Mouse (Mus musculus) lung, postnatal 0 days (tissue): ENCODE data around the gene Prpf18. TPM values are rescaled to one million over a fixed set of nuclear protein-coding genes. Genes with fewer than 3 reads are reported as not detected.
"Not testable (repeated sequence)": the region's sequence is repeated elsewhere in the genome, so short reads cannot be mapped to it uniquely, and the experiment has no call there.

Source experiments
- ATAC-seq: fragments of 200-750 bp; cut with Nextera tagmentation; 2 replicates; pipeline ENCODE4 v1.8.0; 2017; ENCODE audit warnings: moderate library complexity
- DNase-seq: peaks from one replicate; pipeline ENCODE4 v3.0.0-alpha.2; 2016; ENCODE audit warnings: low spot score
- H3K27ac ChIP-seq: fragments of 300-500 bp; sonication (generic); 2 replicates; pipeline ENCODE4 v1.5.1; 2014; ENCODE audit warnings: antibody characterized with exemption, mild to moderate bottlenecking, low read length, mixed read lengths
- H3K27me3 ChIP-seq: fragments of 300-500 bp; sonication (generic); replicated peaks from 2 replicates; pipeline ENCODE4 v1.6.1; 2014; ENCODE audit warnings: low read length, mixed read lengths; ENCODE audit not compliant: insufficient read depth
- H3K36me3 ChIP-seq: fragments of 300-500 bp; sonication (generic); 2 replicates; pipeline ENCODE4 v1.6.1; 2014; ENCODE audit warnings: low read length, mixed read lengths; ENCODE audit not compliant: insufficient read depth
- H3K4me1 ChIP-seq: fragments of 300-500 bp; sonication (generic); 2 replicates; pipeline ENCODE4 v1.6.1; 2014; ENCODE audit warnings: antibody characterized with exemption, low read depth, low read length, mixed read lengths; ENCODE audit not compliant: insufficient read depth
- H3K4me2 ChIP-seq: fragments of 300-500 bp; sonication (generic); replicated peaks from 2 replicates; pipeline ENCODE4 v1.6.1; 2014; ENCODE audit warnings: low read depth, mild to moderate bottlenecking, low read length, moderate library complexity, mixed read lengths
- H3K4me3 ChIP-seq: fragments of 300-500 bp; sonication (generic); 2 replicates; pipeline ENCODE4 v1.5.1; 2014; ENCODE audit warnings: low read depth, low read length
- H3K9ac ChIP-seq: fragments of 300-500 bp; sonication (generic); replicated peaks from 2 replicates; pipeline ENCODE4 v1.6.1; 2014; ENCODE audit warnings: low read depth, mild to moderate bottlenecking
- H3K9me3 ChIP-seq: fragments of 300-500 bp; sonication (generic); 2 replicates; pipeline ENCODE4 v1.6.1; 2016; ENCODE audit warnings: low read length, mixed read lengths
- CTCF ChIP-seq: IDR thresholded peaks from 2 replicates; pipeline ENCODE4 v1.5.1; 2016; ENCODE audit warnings: antibody characterized with exemption, mild to moderate bottlenecking
- EP300 ChIP-seq: IDR thresholded peaks from 2 replicates; pipeline ENCODE4 v1.6.1; 2016; ENCODE audit warnings: antibody characterized with exemption, mild to moderate bottlenecking, control low read depth
- WGBS: fragments of 180-500 bp; shearing (Covaris S2); extraction: QIAGEN DNeasy Blood & Tissue Kit; methylation state at CpG from one replicate; pipeline ENCODE4 v1.1.7; 2014; 5-methylcytosine and 5-hydroxymethylcytosine counted together
- polyA plus RNA-seq: library from polyadenylated mRNA; unstranded; fragments of >200 nt; fragmentation: Nextera tagmentation; extraction: Ambion mirVana; gene quantifications from 2 replicates; pipeline ENCODE4 v1.2.1, GENCODE M21; 2015

The Prpf18 gene
- polyA plus RNA-seq, 1 experiment from 2014 or later: 39.2 TPM

DNA sequence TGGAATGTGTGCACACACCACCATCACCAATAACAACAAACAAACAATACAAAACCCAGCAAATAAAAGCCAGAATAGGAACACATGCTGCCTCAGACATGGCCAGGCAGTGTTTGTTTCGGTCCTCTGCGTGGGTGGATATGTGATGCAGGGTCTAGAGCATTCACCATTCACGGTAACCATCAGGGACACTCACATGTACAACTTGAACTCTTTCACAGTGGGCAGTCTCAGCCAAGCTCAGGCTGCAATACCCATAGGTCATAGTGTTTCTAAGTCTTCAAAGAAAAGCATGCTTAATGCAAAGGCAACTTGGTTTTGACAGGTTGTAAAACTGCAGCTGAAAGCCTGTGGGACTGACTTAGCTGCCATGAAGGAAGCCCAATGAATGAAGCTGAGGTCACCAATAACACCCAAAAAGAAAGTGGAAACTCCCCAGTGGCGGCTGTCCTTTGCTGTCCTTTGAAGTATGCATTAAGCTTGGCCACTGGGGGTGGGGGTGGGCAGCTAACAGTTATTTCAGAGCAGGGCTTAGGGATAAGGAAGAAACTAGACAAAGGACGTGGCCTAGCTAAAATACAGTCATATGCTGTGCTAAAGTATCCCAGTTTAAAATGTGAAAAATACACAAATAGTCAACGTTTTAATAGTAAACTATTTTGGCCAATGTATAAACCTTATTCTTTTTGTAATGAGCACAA, 31.9 kb downstream of the Prpf18 start:
- no peak for DNase-seq
- Histone ChIP-seq H3K4me3 (no peak overlapping the region), H3K36me3 (no peaks in the 10 kb centered on the region), H3K9ac (no peak overlapping the region), H3K27me3 (no peaks in the 10 kb centered on the region), H3K4me1 (no peaks in the 10 kb centered on the region), H3K9me3 (no peaks in the 10 kb centered on the region), H3K27ac (no peak overlapping the region), H3K4me2 (no peak overlapping the region)
- no peak for ATAC-seq
- WGBS: 57% methylated on average over 6 of the region's 6 CpGs
- no peak for TF ChIP-seq CTCF
- no peak for TF ChIP-seq EP300

DNA sequence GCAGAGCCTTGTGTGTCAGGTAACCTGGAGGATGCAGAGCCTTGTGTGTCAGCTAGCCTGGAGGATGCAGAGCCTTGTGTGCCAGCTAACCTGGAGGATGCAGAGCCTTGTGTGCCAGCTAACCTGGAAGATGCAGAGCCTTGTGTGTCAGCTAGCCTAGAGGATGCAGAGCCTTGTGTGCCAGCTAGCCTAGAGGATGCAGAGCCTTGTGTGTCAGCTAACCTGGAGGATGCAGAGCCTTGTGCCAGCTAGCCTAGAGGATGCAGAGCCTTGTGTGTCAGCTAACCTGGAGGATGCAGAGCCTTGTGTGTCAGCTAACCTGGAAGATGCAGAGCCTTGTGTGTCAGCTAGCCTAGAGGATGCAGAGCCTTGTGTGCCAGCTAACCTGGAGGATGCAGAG, 32.8 kb downstream of the Prpf18 start:
- H3K4me2 ChIP-seq, H3K9ac ChIP-seq, DNase-seq, H3K4me1 ChIP-seq, ATAC-seq, H3K27me3 ChIP-seq, H3K4me3 ChIP-seq, H3K27ac ChIP-seq, H3K36me3 ChIP-seq, H3K9me3 ChIP-seq: not testable (repeated sequence)

DNA sequence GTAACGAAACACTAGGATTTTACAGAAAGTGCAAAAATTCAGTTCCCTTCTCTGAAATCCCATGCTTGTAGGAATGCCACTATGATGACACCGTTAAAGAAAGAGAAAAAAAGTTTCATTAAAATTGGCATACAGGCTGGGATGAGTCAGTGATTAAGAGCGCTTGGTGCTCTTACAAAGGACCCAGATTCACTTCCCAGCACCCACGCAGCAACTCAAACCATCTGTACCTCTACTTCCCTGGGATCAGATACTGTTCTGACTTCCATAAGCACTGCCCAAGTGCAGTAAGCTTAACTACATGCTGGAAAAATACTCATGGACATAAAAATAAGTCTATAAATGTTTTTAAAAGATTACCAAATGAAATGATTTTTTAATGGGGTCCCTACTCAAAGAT, 34.9 kb downstream of the Prpf18 start:
- Histone ChIP-seq H3K4me3 (no peak overlapping the region), H3K9ac (no peak overlapping the region), H3K36me3 (peaks cover 9% of the 10 kb centered on the region; the same call in 1 of the 2 replicates), H3K27ac (no peak overlapping the region), H3K9me3 (no peaks in the 10 kb centered on the region), H3K4me2 (no peak overlapping the region), H3K27me3 (no peaks in the 10 kb centered on the region), H3K4me1 (peaks cover 3% of the 10 kb centered on the region; the same call in 1 of the 2 replicates)
- WGBS: 91% methylated on average over 4 of the region's 4 CpGs
- TF ChIP-seq EP300 (no peak), CTCF (no peak)
- no peak for DNase-seq
- no peak for ATAC-seq

DNA sequence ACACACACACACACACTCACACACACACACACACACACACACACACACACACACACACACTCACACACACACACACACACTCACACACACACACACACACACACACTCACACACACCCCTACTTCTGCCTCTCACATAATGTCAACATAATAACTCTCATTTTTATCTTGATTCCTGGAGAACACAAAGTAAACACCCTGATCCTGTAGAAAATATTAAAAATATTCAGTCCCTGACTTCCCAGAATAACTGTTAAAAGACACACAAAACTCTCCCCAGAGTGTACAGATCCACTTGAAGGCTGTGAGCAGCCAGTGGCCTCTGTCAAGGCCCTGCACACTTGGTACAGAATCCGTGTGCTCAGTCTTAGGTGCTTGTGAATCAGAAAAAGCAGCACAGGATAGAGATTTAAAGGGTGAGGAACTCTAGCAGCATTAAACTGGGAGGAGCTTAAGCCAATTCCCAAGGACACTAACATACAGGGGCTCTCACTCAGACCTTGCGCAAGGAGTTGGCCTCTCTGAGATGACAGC, 36.8 kb downstream of the Prpf18 start:
- no peak overlapping the region for H3K4me2 ChIP-seq
- no peak for TF ChIP-seq CTCF
- peak; percentile 50; the same call in 1 of the 2 replicates for TF ChIP-seq EP300
- H3K27me3 ChIP-seq: no peaks in the 10 kb centered on the region
- H3K27ac ChIP-seq: peak overlapping the region; percentile 2
- H3K9ac ChIP-seq: no peak overlapping the region
- ATAC-seq (peak; percentile 79), DNase-seq (peak; percentile 68)
- H3K9me3 ChIP-seq: no peaks in the 10 kb centered on the region
- 38% methylated on average over 2 of the region's 2 CpGs for WGBS
- H3K36me3 ChIP-seq: peaks cover 19% of the 10 kb centered on the region; the same call in 1 of the 2 replicates
- H3K4me1 ChIP-seq: peaks cover 3% of the 10 kb centered on the region; the same call in 1 of the 2 replicates
- no peak overlapping the region for H3K4me3 ChIP-seq

DNA sequence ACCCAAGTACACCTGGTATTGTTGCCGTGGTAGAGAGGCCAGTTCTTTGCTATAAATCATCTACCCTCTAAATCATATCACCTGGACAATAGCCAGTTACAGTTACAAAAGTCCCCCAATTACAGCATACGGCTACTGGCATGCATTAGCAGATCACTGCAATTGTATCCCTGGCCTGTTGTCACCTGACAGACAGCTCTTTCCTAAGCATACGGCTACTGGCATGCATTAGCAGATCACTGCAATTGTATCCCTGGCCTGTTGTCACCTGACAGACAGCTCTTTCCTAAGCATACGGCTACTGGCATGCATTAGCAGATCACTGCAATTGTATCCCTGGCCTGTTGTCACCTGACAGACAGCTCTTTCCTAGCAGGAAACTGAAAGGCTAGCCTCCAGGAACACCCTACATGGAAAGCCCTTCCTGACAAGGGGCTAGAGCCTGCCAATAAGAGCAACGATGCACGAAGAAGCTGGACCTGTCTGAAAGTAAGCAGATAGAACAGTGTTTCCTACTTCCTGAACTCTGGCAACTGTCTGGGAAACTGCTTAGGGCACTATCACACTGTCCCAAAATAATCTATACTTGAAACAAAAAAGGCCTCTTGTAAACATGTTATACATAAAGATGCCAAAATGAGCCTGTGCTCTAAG, 37.5 kb downstream of the Prpf18 start:
- DNase-seq: peak; percentile 52
- 29% methylated on average over 6 of the region's 6 CpGs for WGBS
- peaks cover 23% of the 10 kb centered on the region; the same call in 1 of the 2 replicates for H3K36me3 ChIP-seq
- peak; percentile 54 for ATAC-seq
- not testable (repeated sequence) for H3K27me3 ChIP-seq, H3K27ac ChIP-seq, H3K4me2 ChIP-seq, H3K9me3 ChIP-seq, H3K9ac ChIP-seq, H3K4me3 ChIP-seq, H3K4me1 ChIP-seq

DNA sequence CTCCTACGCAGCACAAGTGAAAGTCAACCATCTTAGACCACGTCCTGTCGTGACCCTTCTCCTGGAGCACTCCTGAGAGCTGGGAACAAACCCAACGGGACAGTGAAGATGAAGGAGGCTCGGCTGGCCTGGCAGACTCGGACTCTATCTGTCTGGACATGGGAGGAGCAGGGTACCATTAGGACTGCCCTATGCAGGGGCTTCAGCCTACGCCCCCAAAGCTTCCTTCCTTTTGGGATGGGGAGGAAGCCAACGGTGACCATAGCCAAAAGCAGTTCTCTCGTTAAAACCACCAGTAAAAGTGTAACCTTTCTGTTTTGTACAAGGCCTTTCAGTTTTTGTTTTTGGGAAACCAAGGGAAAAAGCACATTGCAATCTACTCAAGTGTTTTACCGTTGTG, 40.2 kb downstream of the Prpf18 start:
- WGBS: 81% methylated on average over 10 of the region's 10 CpGs
- DNase-seq: no peak

More for the DNA sequence above, 40.2 kb downstream of the Prpf18 start:
- no peaks in the 10 kb centered on the region for H3K9me3 ChIP-seq
- TF ChIP-seq CTCF (no peak), EP300 (no peak)
- no peak overlapping the region for H3K4me2 ChIP-seq
- H3K27ac ChIP-seq: no peak overlapping the region
- no peaks in the 10 kb centered on the region for H3K27me3 ChIP-seq
- no peak overlapping the region for H3K9ac ChIP-seq
- ATAC-seq: no peak
- H3K4me1 ChIP-seq: peaks cover 3% of the 10 kb centered on the region; the same call in 1 of the 2 replicates
- peaks cover 44% of the 10 kb centered on the region; the same call in 1 of the 2 replicates for H3K36me3 ChIP-seq
- no peak overlapping the region for H3K4me3 ChIP-seq
